Mouse (Mus musculus) midbrain, embryonic 12.5 days (tissue): ENCODE results near the gene Rfx1. TPM values are rescaled to one million over a fixed set of nuclear protein-coding genes. Genes with fewer than 3 reads are reported as not detected.

Source experiments
- ATAC-seq: fragments of 200-750 bp; cut with Nextera tagmentation; 2 replicates; pipeline ENCODE4 v1.8.0; 2017; ENCODE audit warnings: low read depth, moderate TSS enrichment, moderate library complexity; ENCODE audit not compliant: low FRiP score
- H3K27ac ChIP-seq: fragments of 300-500 bp; sonication (generic); replicated peaks from 2 replicates; pipeline ENCODE4 v1.5.1; 2016; ENCODE audit warnings: mild to moderate bottlenecking
- H3K27me3 ChIP-seq: fragments of 300-500 bp; sonication (generic); 2 replicates; pipeline ENCODE4 v1.6.1; 2016; ENCODE audit warnings: mild to moderate bottlenecking
- H3K36me3 ChIP-seq: fragments of 300-500 bp; sonication (generic); 2 replicates; pipeline ENCODE4 v1.6.1; 2016
- H3K4me1 ChIP-seq: fragments of 300-500 bp; sonication (generic); 2 replicates; pipeline ENCODE4 v1.6.1; 2016
- H3K4me2 ChIP-seq: fragments of 300-500 bp; sonication (generic); replicated peaks from 2 replicates; pipeline ENCODE4 v1.6.1; 2016; ENCODE audit warnings: mild to moderate bottlenecking, moderate library complexity
- H3K4me3 ChIP-seq: fragments of 300-500 bp; sonication (generic); 2 replicates; pipeline ENCODE4 v1.5.1; 2016; ENCODE audit warnings: mild to moderate bottlenecking
- H3K9ac ChIP-seq: fragments of 300-500 bp; sonication (generic); replicated peaks from 2 replicates; pipeline ENCODE4 v1.6.1; 2016; ENCODE audit warnings: mild to moderate bottlenecking, moderate library complexity
- H3K9me3 ChIP-seq: fragments of 300-500 bp; sonication (generic); 2 replicates; pipeline ENCODE4 v1.6.1; 2016; ENCODE audit warnings: mild to moderate bottlenecking
- WGBS: fragments of 180-500 bp; shearing (Covaris S2); methylation state at CpG from one replicate; pipeline ENCODE4 v1.1.7; 2016; 5-methylcytosine and 5-hydroxymethylcytosine counted together
- polyA plus RNA-seq: library from polyadenylated mRNA; unstranded; fragments of >200 nt; fragmentation: Nextera tagmentation; extraction: Ambion mirVana; gene quantifications from 2 replicates; pipeline ENCODE4 v1.2.1, GENCODE M21; 2016

The Rfx1 gene
- 9.3 and 10.0 TPM in 2 replicates for polyA plus RNA-seq

GRCm38 (mm10) chr8:84066291-84066930 lies at the start of gene Rfx1:
Gene Rfx1, plus strand, starts transcription at chr8:84066834.
- ATAC-seq, result peak; percentile 99
- 0% methylated on average over 51 of the region's 51 CpGs for WGBS
- H3K4me3 ChIP-seq, result peak within 1 kb of the TSS; percentile 97

DNA sequence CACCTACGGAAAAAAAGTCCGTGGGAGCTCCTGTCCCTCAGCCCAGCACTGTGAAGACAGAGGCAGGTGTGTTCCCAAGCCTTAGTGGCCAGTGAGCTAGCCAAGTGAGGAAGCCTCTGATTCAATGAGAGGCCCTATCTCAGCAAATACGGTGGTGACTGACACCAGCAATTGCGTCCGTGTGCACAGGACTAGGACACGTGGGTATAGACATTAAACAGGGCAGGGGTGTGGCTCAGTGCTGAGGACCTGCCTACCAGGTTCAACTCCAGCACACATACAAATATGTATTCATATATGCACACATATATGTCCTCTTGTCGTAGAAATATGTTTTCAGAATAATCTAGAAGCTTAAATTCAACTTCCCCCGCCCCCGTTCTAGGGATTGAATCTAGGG lies 46.9 kb upstream of the Rfx1 start:
- no peak for ATAC-seq
- 86% methylated on average over 9 of the region's 9 CpGs for WGBS

More at GRCm38 (mm10) chr8:84066291-84066930, at the start of gene Rfx1:
- H3K4me1 ChIP-seq, result peaks cover 30% of the 10 kb centered on the region
- peak within 1 kb of the TSS; percentile 72 for H3K9ac ChIP-seq
- peak within 1 kb of the TSS; percentile 60 for H3K4me2 ChIP-seq
- no peaks in the 10 kb centered on the region for H3K27me3 ChIP-seq
- no peaks in the 10 kb centered on the region for H3K36me3 ChIP-seq
- H3K9me3 ChIP-seq, result no peaks in the 10 kb centered on the region
- H3K27ac ChIP-seq, result peak within 1 kb of the TSS; percentile 96

GRCm38 (mm10) chr8:84021096-84021495 lies 45.5 kb upstream of the Rfx1 start, which contains the start of gene Palm3:
Gene Palm3, plus strand, starts transcription at chr8:84021471.
- 9% methylated on average over 18 of the region's 18 CpGs for WGBS
- H3K4me3 ChIP-seq, result no peak within 1 kb of the TSS
- H3K36me3 ChIP-seq, result no peaks in the 10 kb centered on the region
- H3K4me2 ChIP-seq, result no peak within 1 kb of the TSS
- H3K27me3 ChIP-seq, result peaks cover 62% of the 10 kb centered on the region
- no peak within 1 kb of the TSS for H3K27ac ChIP-seq
- peaks cover 13% of the 10 kb centered on the region for H3K4me1 ChIP-seq
- no peak within 1 kb of the TSS for H3K9ac ChIP-seq
- ATAC-seq, result no peak
- no peaks in the 10 kb centered on the region for H3K9me3 ChIP-seq

More for the DNA sequence above, 46.9 kb upstream of the Rfx1 start:
- Histone ChIP-seq H3K36me3 (no peaks in the 10 kb centered on the region), H3K27ac (no peak overlapping the region), H3K4me2 (no peak overlapping the region), H3K9ac (no peak overlapping the region), H3K4me1 (peaks cover 6% of the 10 kb centered on the region), H3K27me3 (peaks cover 56% of the 10 kb centered on the region), H3K4me3 (no peak overlapping the region), H3K9me3 (no peaks in the 10 kb centered on the region)

GRCm38 (mm10) chr8:84021569-84021968 lies 45.1 kb upstream of the Rfx1 start:
- no peaks in the 10 kb centered on the region for H3K36me3 ChIP-seq
- H3K4me3 ChIP-seq, result no peak overlapping the region
- 36% methylated on average over 12 of the region's 12 CpGs for WGBS
- no peak overlapping the region for H3K4me2 ChIP-seq
- peaks cover 67% of the 10 kb centered on the region for H3K27me3 ChIP-seq
- H3K4me1 ChIP-seq, result peaks cover 18% of the 10 kb centered on the region
- no peak overlapping the region for H3K27ac ChIP-seq
- no peaks in the 10 kb centered on the region for H3K9me3 ChIP-seq
- ATAC-seq, result no peak
- no peak overlapping the region for H3K9ac ChIP-seq

- Histone ChIP-seq H3K4me1 (peaks cover 25% of the 10 kb centered on the region), H3K4me3 (no peak overlapping the region), H3K27ac (no peak overlapping the region), H3K4me2 (no peak overlapping the region), H3K36me3 (no peaks in the 10 kb centered on the region), H3K27me3 (peaks cover 77% of the 10 kb centered on the region), H3K9ac (no peak overlapping the region), H3K9me3 (no peaks in the 10 kb centered on the region)
- WGBS, result 62% methylated on average over 5 of the region's 5 CpGs
- no peak for ATAC-seq
These were observed 43.5 kb upstream of the Rfx1 start for GRCm38 (mm10) chr8:84023085-84023484.

GRCm38 (mm10) chr8:84023631-84024030 lies 43.0 kb upstream of the Rfx1 start:
- Histone ChIP-seq H3K4me3 (no peak overlapping the region), H3K27ac (no peak overlapping the region), H3K36me3 (no peaks in the 10 kb centered on the region), H3K9me3 (no peaks in the 10 kb centered on the region), H3K4me2 (no peak overlapping the region), H3K9ac (no peak overlapping the region), H3K27me3 (peaks cover 83% of the 10 kb centered on the region), H3K4me1 (peaks cover 25% of the 10 kb centered on the region)
- no peak for ATAC-seq
- WGBS, result 76% methylated on average over 1 of the region's 1 CpGs

DNA sequence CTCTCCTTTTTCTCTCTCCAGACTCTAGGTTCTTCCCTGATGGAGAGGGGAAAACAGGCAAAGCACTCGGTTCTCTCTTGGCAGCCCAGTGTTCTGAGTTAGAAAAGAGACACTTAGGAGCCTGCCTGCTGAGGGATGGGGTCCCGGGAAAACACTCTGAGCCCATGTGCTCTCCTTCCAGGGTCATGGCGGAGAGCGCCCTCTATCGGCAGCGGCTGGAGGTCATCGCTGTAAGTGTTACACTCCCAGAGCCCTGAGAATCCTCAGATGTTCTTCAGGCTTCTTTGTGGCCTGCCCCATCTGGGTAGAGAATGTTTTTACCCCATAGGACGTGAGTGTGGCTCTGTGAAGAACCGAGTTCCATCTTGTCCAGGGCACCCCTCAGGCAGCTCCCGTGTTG lies 42.5 kb upstream of the Rfx1 start:
- ATAC-seq, result no peak
- no peak overlapping the region for H3K4me2 ChIP-seq
- H3K4me1 ChIP-seq, result peaks cover 25% of the 10 kb centered on the region
- no peak overlapping the region for H3K27ac ChIP-seq
- no peak overlapping the region for H3K9ac ChIP-seq
- WGBS, result 9% methylated on average over 10 of the region's 10 CpGs
- H3K4me3 ChIP-seq, result no peak overlapping the region
- no peaks in the 10 kb centered on the region for H3K36me3 ChIP-seq
- H3K27me3 ChIP-seq, result peaks cover 87% of the 10 kb centered on the region
- no peaks in the 10 kb centered on the region for H3K9me3 ChIP-seq

DNA sequence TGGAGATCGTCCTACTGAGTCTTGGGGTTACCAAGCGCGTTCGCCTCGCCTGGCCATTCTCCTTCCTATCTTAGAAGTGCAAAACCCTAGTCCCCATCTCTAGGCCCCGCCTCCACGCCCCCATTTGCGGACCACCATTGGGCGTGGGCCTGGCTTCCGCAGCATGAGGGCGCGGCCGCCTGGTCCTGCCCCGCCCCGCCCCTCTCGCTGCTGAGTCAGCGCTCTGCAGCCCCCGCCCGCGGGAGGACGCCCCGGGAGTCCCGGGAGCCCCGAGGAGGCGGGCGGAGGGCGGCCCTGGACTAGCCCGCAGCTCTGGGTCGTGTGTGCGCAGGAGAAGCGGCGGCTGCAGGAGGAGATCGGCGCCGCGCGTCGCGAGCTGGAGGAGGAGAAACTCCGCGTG lies 40.8 kb upstream of the Rfx1 start:
- Histone ChIP-seq H3K9me3 (no peaks in the 10 kb centered on the region), H3K4me1 (peaks cover 25% of the 10 kb centered on the region), H3K27me3 (peaks cover 77% of the 10 kb centered on the region), H3K4me2 (peak overlapping the region; percentile 79), H3K4me3 (peak overlapping the region; percentile 46), H3K27ac (no peak overlapping the region), H3K36me3 (no peaks in the 10 kb centered on the region), H3K9ac (peak overlapping the region; percentile 50)
- peak; percentile 84 for ATAC-seq
- 1% methylated on average over 41 of the region's 41 CpGs for WGBS

DNA sequence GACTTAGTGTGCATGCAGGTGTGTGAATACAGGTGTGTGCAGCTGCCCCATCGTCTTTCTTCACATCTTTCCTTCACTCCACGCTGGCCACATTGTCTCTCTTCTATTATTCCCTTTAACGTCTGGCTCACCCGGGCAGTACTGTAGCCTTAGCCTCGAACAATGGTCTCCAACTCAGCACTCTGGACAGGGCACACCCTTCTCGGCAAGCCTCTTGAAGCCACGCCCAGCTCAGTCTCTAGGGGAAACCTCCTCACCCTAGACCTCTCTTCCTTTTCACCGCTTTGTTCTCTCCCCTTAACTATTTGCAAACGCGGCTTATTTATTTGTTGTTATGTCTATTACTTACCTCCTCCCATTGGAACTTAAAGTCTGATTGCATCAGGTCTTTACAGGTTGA lies 39.2 kb upstream of the Rfx1 start:
- Histone ChIP-seq H3K9ac (no peak overlapping the region), H3K4me3 (no peak overlapping the region), H3K4me1 (peaks cover 19% of the 10 kb centered on the region; the same call in 1 of the 2 replicates), H3K9me3 (no peaks in the 10 kb centered on the region), H3K4me2 (no peak overlapping the region), H3K27me3 (peaks cover 61% of the 10 kb centered on the region), H3K27ac (no peak overlapping the region), H3K36me3 (no peaks in the 10 kb centered on the region)
- no peak for ATAC-seq
- 10% methylated on average over 10 of the region's 10 CpGs for WGBS

- 89% methylated on average over 5 of the region's 5 CpGs for WGBS
- Histone ChIP-seq H3K4me2 (no peak overlapping the region), H3K9me3 (no peaks in the 10 kb centered on the region), H3K4me3 (no peak overlapping the region), H3K9ac (no peak overlapping the region), H3K4me1 (peaks cover 19% of the 10 kb centered on the region; the same call in 1 of the 2 replicates), H3K36me3 (no peaks in the 10 kb centered on the region), H3K27me3 (peaks cover 46% of the 10 kb centered on the region), H3K27ac (no peak overlapping the region)
- no peak for ATAC-seq
These were observed 37.4 kb upstream of the Rfx1 start for GRCm38 (mm10) chr8:84029272-84029671.

DNA sequence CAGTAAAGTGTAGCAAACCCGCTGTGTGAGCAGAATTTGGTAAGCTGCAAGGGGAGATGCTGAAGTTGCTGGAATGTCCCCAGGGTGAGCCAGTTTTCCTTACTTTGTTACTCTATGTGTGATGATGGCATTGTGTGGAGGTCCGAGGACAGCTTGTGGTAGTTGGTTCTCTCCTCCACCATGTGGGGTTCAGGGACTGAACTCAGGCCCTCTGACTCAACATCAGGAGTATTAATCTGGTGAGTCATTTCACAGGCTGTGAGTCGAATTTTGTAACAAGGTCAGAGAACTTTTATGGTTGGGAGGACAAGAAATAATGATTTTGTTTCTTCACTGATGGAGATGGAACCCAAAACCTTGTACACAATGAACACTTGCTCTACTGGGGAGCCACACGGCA lies 33.9 kb upstream of the Rfx1 start:
- Histone ChIP-seq H3K4me2 (no peak overlapping the region), H3K27me3 (peaks cover 23% of the 10 kb centered on the region), H3K27ac (no peak overlapping the region), H3K9me3 (no peaks in the 10 kb centered on the region), H3K4me1 (no peaks in the 10 kb centered on the region), H3K36me3 (no peaks in the 10 kb centered on the region), H3K4me3 (no peak overlapping the region), H3K9ac (no peak overlapping the region)
- 79% methylated on average over 4 of the region's 4 CpGs for WGBS
- no peak for ATAC-seq

GRCm38 (mm10) chr8:84038015-84038414 lies 28.6 kb upstream of the Rfx1 start:
- WGBS, result 78% methylated on average over 5 of the region's 5 CpGs
- Histone ChIP-seq H3K27me3 (peaks cover 58% of the 10 kb centered on the region), H3K9me3 (no peaks in the 10 kb centered on the region), H3K4me1 (peaks cover 9% of the 10 kb centered on the region), H3K9ac (no peak overlapping the region), H3K36me3 (no peaks in the 10 kb centered on the region), H3K27ac (no peak overlapping the region), H3K4me3 (no peak overlapping the region), H3K4me2 (no peak overlapping the region)
- ATAC-seq, result no peak

GRCm38 (mm10) chr8:84039050-84039449 lies 27.6 kb upstream of the Rfx1 start:
- Histone ChIP-seq H3K4me2 (no peak overlapping the region), H3K36me3 (no peaks in the 10 kb centered on the region), H3K9ac (no peak overlapping the region), H3K9me3 (no peaks in the 10 kb centered on the region), H3K4me1 (peaks cover 9% of the 10 kb centered on the region), H3K27ac (no peak overlapping the region), H3K27me3 (peaks cover 68% of the 10 kb centered on the region), H3K4me3 (no peak overlapping the region)
- no peak for ATAC-seq
- whole genome bisulfite sequencing, result 11% methylated on average over 5 of the region's 5 CpGs
